8 mouse cellular contexts compared by ENCODE assay signal in the genomic region with DNA sequence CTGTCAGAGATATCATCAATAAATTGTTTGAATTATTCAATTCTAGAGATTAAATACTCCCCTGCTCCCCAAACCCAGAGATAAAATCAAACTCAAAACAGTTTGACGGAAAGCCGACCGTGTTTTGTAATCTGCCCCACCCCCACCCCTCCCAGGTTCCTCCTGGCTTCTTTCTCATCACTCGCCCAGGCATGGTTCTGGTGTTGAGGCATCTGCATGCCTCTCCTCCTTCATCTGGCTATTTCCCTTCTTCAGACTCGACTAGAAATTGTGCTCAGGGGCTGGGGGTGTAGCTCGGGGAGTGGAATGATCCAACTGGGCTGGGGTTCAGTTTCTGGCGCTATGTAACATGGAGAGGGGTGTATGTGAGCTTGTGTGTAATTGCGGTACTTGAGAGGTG. TPM values are rescaled to one million over a fixed set of nuclear protein-coding genes. Genes with fewer than 3 reads are reported as not detected.
DNase-seq lines count a peak whose midpoint lies in the region; ATAC-seq and TF ChIP-seq lines count a peak whose summit lies in the region.

No protein-coding gene starts in this region.

- no peak for DNase-seq in forebrain, embryonic 10.5 days (ENCODE audit: extremely low spot score, low spot score)
- DNase-seq in forebrain, embryonic 11.5 days (ENCODE audit: low spot score), result no peak
- no peak for DNase-seq in midbrain, postnatal 0 days (ENCODE audit: low spot score)
- peak; percentile 42 for DNase-seq in induced T-regulatory cell, adult 2 months (ENCODE audit: low read depth)
- DNase-seq in gastrocnemius, adult 18-20 months (ENCODE audit: low spot score), result no peak
- DNase-seq in ovary, postnatal 14 days (ENCODE audit: low spot score), result no peak

- no peak overlapping the region for H3K4me3 ChIP-seq in forebrain, embryonic 10.5 days
- H3K4me3 ChIP-seq in forebrain, embryonic 11.5 days (ENCODE audit: low read depth, low read length), result no peak overlapping the region
- H3K4me3 ChIP-seq in midbrain, embryonic 13.5 days (replicated peaks), result no peak overlapping the region
- H3K4me3 ChIP-seq in midbrain, postnatal 0 days (ENCODE audit: low read depth, low read length), result no peak overlapping the region
- H3K4me3 ChIP-seq in stomach, embryonic 14.5 days (ENCODE audit: low read depth, low read length), result no peak overlapping the region

- no peak for ATAC-seq in forebrain, embryonic 11.5 days (replicated peaks; ENCODE audit: low FRiP score)
- ATAC-seq in midbrain, embryonic 13.5 days, result no peak
- no peak for ATAC-seq in midbrain, postnatal 0 days (ENCODE audit: low FRiP score)
- ATAC-seq in stomach, embryonic 14.5 days (ENCODE audit: insufficient number of reproducible peaks, insufficient read depth, low FRiP score, low read depth), result no peak

- H3K4me1 ChIP-seq in forebrain, embryonic 10.5 days, result peaks cover 23% of the 10 kb centered on the region
- H3K4me1 ChIP-seq in forebrain, embryonic 11.5 days (replicated peaks; ENCODE audit: control insufficient read depth, insufficient read depth, low read length), result peaks cover 6% of the 10 kb centered on the region; the same call in 1 of the 2 replicates
- 0 out of 2 replicates have a peak, but pooled peaks cover 6% of the 10 kb centered on the region for H3K4me1 ChIP-seq in midbrain, embryonic 13.5 days (replicated peaks)
- no peaks in the 10 kb centered on the region for H3K4me1 ChIP-seq in midbrain, postnatal 0 days (ENCODE audit: insufficient read depth, low read length)
- H3K4me1 ChIP-seq in stomach, embryonic 14.5 days (ENCODE audit: control insufficient read depth, insufficient read depth, low read length), result peaks cover 18% of the 10 kb centered on the region

- H3K4me2 ChIP-seq in forebrain, embryonic 11.5 days (ENCODE audit: low read depth, low read length, severe bottlenecking), result no peak overlapping the region
- peak overlapping the region; percentile 23 for H3K4me2 ChIP-seq in midbrain, embryonic 13.5 days (replicated peaks)
- no peak overlapping the region for H3K4me2 ChIP-seq in midbrain, postnatal 0 days (ENCODE audit: low read depth, low read length, poor library complexity, severe bottlenecking)
- H3K4me2 ChIP-seq in stomach, embryonic 14.5 days (replicated peaks; ENCODE audit: low read depth, low read length), result peak overlapping the region; percentile 38

- WGBS in forebrain, embryonic 10.5 days, result 57% methylated on average over 8 of the region's 8 CpGs
- WGBS in forebrain, embryonic 11.5 days, result 53% methylated on average over 8 of the region's 8 CpGs
- 51% methylated on average over 8 of the region's 8 CpGs for WGBS in midbrain, embryonic 13.5 days
- WGBS in midbrain, postnatal 0 days, result 53% methylated on average over 8 of the region's 8 CpGs
- 36% methylated on average over 8 of the region's 8 CpGs for WGBS in stomach, embryonic 14.5 days

- peak overlapping the region; percentile 54; the same call in 1 of the 2 replicates for H3K27ac ChIP-seq in forebrain, embryonic 10.5 days
- H3K27ac ChIP-seq in forebrain, embryonic 11.5 days (ENCODE audit: low read depth, low read length), result no peak overlapping the region
- no peak overlapping the region for H3K27ac ChIP-seq in midbrain, embryonic 13.5 days
- no peak overlapping the region for H3K27ac ChIP-seq in midbrain, postnatal 0 days (ENCODE audit: low read depth, low read length)
- no peak overlapping the region for H3K27ac ChIP-seq in stomach, embryonic 14.5 days (ENCODE audit: low read length)

- 0 out of 2 replicates have a peak, but pooled peaks cover 6% of the 10 kb centered on the region for H3K27me3 ChIP-seq in forebrain, embryonic 10.5 days (ENCODE audit: poor library complexity, severe bottlenecking)
- H3K27me3 ChIP-seq in forebrain, embryonic 11.5 days (ENCODE audit: control insufficient read depth, insufficient read depth, low read length), result no peaks in the 10 kb centered on the region
- no peaks in the 10 kb centered on the region for H3K27me3 ChIP-seq in midbrain, embryonic 13.5 days
- H3K27me3 ChIP-seq in midbrain, postnatal 0 days (ENCODE audit: insufficient read depth, low read length), result no peaks in the 10 kb centered on the region
- no peaks in the 10 kb centered on the region for H3K27me3 ChIP-seq in stomach, embryonic 14.5 days (ENCODE audit: control insufficient read depth, insufficient read depth, low read length)

- no peak for TF ChIP-seq CTCF in midbrain, postnatal 0 days (IDR thresholded peaks at IDR 0.05)

- 0 out of 2 replicates have a peak, but pooled peaks cover 3% of the 10 kb centered on the region for H3K9me3 ChIP-seq in forebrain, embryonic 10.5 days
- no peaks in the 10 kb centered on the region for H3K9me3 ChIP-seq in forebrain, embryonic 11.5 days (ENCODE audit: control insufficient read depth, low read length)
- H3K9me3 ChIP-seq in midbrain, embryonic 13.5 days, result no peaks in the 10 kb centered on the region
- no peaks in the 10 kb centered on the region for H3K9me3 ChIP-seq in midbrain, postnatal 0 days (ENCODE audit: low read length)
- H3K9me3 ChIP-seq in stomach, embryonic 14.5 days (ENCODE audit: control insufficient read depth, low read depth, low read length), result no peaks in the 10 kb centered on the region

- H3K9ac ChIP-seq in forebrain, embryonic 11.5 days (ENCODE audit: low read length), result no peak overlapping the region
- no peak overlapping the region for H3K9ac ChIP-seq in midbrain, embryonic 13.5 days (replicated peaks)
- H3K9ac ChIP-seq in midbrain, postnatal 0 days (replicated peaks; ENCODE audit: low read length, poor library complexity, severe bottlenecking), result no peak overlapping the region
- no peak overlapping the region for H3K9ac ChIP-seq in stomach, embryonic 14.5 days (replicated peaks; ENCODE audit: low read depth, low read length)

- H3K36me3 ChIP-seq in forebrain, embryonic 10.5 days (replicated peaks), result no peaks in the 10 kb centered on the region
- no peaks in the 10 kb centered on the region for H3K36me3 ChIP-seq in forebrain, embryonic 11.5 days (ENCODE audit: control insufficient read depth, insufficient read depth, low read length)
- H3K36me3 ChIP-seq in midbrain, embryonic 13.5 days, result no peaks in the 10 kb centered on the region
- H3K36me3 ChIP-seq in midbrain, postnatal 0 days (ENCODE audit: insufficient read depth, low read length), result no peaks in the 10 kb centered on the region
- H3K36me3 ChIP-seq in stomach, embryonic 14.5 days (ENCODE audit: control insufficient read depth, insufficient read depth, low read length), result no peaks in the 10 kb centered on the region

RNA-seq across cellular contexts. Expression of gene Nfyb, which starts 31.8 kb away (rescaled TPM):
- 63.8 and 64.3 TPM in 2 replicates for polyA plus RNA-seq in forebrain, embryonic 10.5 days (2016; fragmentation: Nextera tagmentation; extraction: Ambion mirVana)
- polyA plus RNA-seq in forebrain, embryonic 11.5 days (2014; fragmentation: Nextera tagmentation; extraction: Ambion mirVana), result 77.3 and 81.6 TPM in 2 replicates
- 57.6 and 57.8 TPM in 2 replicates for polyA plus RNA-seq in midbrain, embryonic 13.5 days (2015; fragmentation: Nextera tagmentation; extraction: Ambion mirVana)
- 40.8 and 44.0 TPM in 2 replicates for total RNA-seq in midbrain, postnatal 0 days (2014; rRNA removed)
- polyA plus RNA-seq in midbrain, postnatal 0 days (2015; fragmentation: Nextera tagmentation; extraction: Ambion mirVana), result 24.1 and 26.5 TPM in 2 replicates
- polyA plus RNA-seq in stomach, embryonic 14.5 days (2014; fragmentation: Nextera tagmentation; extraction: Ambion mirVana), result 44.6 and 48.7 TPM in 2 replicates
- 10 to 100 TPM; 34.2 to 37.9 TPM for total RNA-seq in gastrocnemius, adult 18-20 months (2021)

RNA-seq across cellular contexts. Expression of gene Txnrd1, which starts 38.0 kb away (rescaled TPM):
- 196 and 200 TPM in 2 replicates for polyA plus RNA-seq in forebrain, embryonic 10.5 days (2016; fragmentation: Nextera tagmentation; extraction: Ambion mirVana)
- 214 and 221 TPM in 2 replicates for polyA plus RNA-seq in forebrain, embryonic 11.5 days (2014; fragmentation: Nextera tagmentation; extraction: Ambion mirVana)
- polyA plus RNA-seq in midbrain, embryonic 13.5 days (2015; fragmentation: Nextera tagmentation; extraction: Ambion mirVana), result 133 and 141 TPM in 2 replicates
- 83.2 and 86.4 TPM in 2 replicates for total RNA-seq in midbrain, postnatal 0 days (2014; rRNA removed)
- 56.7 and 61.7 TPM in 2 replicates for polyA plus RNA-seq in midbrain, postnatal 0 days (2015; fragmentation: Nextera tagmentation; extraction: Ambion mirVana)
- polyA plus RNA-seq in stomach, embryonic 14.5 days (2014; fragmentation: Nextera tagmentation; extraction: Ambion mirVana), result 98.3 and 98.7 TPM in 2 replicates
- 10 to 100 TPM; 52.6 to 65.1 TPM for total RNA-seq in gastrocnemius, adult 18-20 months (2021)

Comparison
In these comparisons a context has a peak if more than half of its experiments do, and no peak if none do; other contexts are left out.
1. H3K4me2 ChIP-seq: peak in midbrain, embryonic 13.5 days (single experiment) and stomach, embryonic 14.5 days (single experiment); none in forebrain, embryonic 11.5 days (single experiment) and midbrain, postnatal 0 days (single experiment).